Mouse (Mus musculus) E14TG2a.4 (cell line): ENCODE data around the gene Ccdc33.

Experiments used
- CTCF ChIP-seq: conservative IDR thresholded peaks from 2 replicates; pipeline ENCODE4 v1.5.1; 2014; ENCODE audit warnings: low read length
- NANOG ChIP-seq: IDR thresholded peaks from 2 replicates; pipeline ENCODE4 v1.6.1; 2014; ENCODE audit warnings: borderline replicate concordance, low read length, mixed read lengths
- POU5F1 ChIP-seq: IDR thresholded peaks from 2 replicates; pipeline ENCODE4 v1.6.1; 2014; ENCODE audit warnings: low read length, borderline replicate concordance

DNA sequence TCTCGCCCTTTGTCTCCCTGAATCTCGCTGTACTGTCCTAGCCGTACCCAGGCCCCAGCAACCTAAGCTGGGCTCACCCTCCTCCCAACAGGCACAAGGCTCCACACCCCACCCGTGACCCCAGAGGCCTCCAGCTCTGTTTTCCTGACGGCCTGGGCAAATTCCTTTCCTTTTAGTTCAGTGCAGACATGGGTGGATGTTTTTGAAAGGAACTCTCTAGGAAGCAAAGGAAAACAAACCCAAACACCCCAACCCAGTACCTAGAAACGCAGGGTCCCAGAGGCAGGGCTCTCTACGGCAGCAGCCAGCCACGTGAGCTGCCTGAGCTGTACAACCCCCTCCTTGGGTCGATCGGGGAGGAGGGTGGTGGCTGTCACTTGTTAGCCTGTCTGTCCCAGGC is 76.2 kb downstream of the Ccdc33 start:
- TF ChIP-seq CTCF: no peak
- TF ChIP-seq POU5F1: no peak
- no peak for TF ChIP-seq NANOG
